Mouse (Mus musculus) heart, postnatal 0 days (tissue): ENCODE data around the gene Dnhd1. TPM values are rescaled to one million over a fixed set of nuclear protein-coding genes. Genes with fewer than 3 reads are reported as not detected.
A peak's percentile ranks its signal among the peaks of the same experiment; 100 is the strongest.

Experiments used
- ATAC-seq: fragments of 200-750 bp; cut with Nextera tagmentation; 2 replicates; pipeline ENCODE4 v1.8.0; 2017; ENCODE audit warnings: low read depth, moderate number of reproducible peaks, moderate library complexity; ENCODE audit not compliant: insufficient read depth
- DNase-seq: peaks from one replicate; pipeline ENCODE4 v3.0.0-alpha.2; 2016; ENCODE audit warnings: low spot score
- H3K27ac ChIP-seq: fragments of 300-500 bp; sonication (generic); 2 replicates; pipeline ENCODE4 v1.5.1; 2014; ENCODE audit warnings: low read depth, mild to moderate bottlenecking
- H3K27me3 ChIP-seq: fragments of 300-500 bp; sonication (generic); 2 replicates; pipeline ENCODE4 v1.6.1; 2014; ENCODE audit warnings: low read length, mixed read lengths; ENCODE audit not compliant: control insufficient read depth, insufficient read depth
- H3K36me3 ChIP-seq: fragments of 300-500 bp; sonication (generic); replicated peaks from 2 replicates; pipeline ENCODE4 v1.6.1; 2014; ENCODE audit warnings: low read length, mixed read lengths; ENCODE audit not compliant: control insufficient read depth, insufficient read depth
- H3K4me1 ChIP-seq: fragments of 300-500 bp; sonication (generic); 2 replicates; pipeline ENCODE4 v1.6.1; 2014; ENCODE audit warnings: antibody characterized with exemption; ENCODE audit not compliant: control insufficient read depth, insufficient read depth
- H3K4me2 ChIP-seq: fragments of 300-500 bp; sonication (generic); 2 replicates; pipeline ENCODE4 v1.6.1; 2014; ENCODE audit warnings: low read depth, mild to moderate bottlenecking, low read length, moderate library complexity
- H3K4me3 ChIP-seq: fragments of 300-500 bp; sonication (generic); 2 replicates; pipeline ENCODE4 v1.5.1; 2014; ENCODE audit warnings: low read depth, low read length
- H3K9ac ChIP-seq: fragments of 300-500 bp; sonication (generic); replicated peaks from 2 replicates; pipeline ENCODE4 v1.6.1; 2014; ENCODE audit warnings: low read depth, low read length, mixed read lengths
- H3K9me3 ChIP-seq: fragments of 300-500 bp; sonication (generic); replicated peaks from 2 replicates; pipeline ENCODE4 v1.6.1; 2016; ENCODE audit warnings: low read length; ENCODE audit not compliant: control insufficient read depth
- CTCF ChIP-seq: IDR thresholded peaks from 2 replicates; pipeline ENCODE4 v1.5.1; 2016; ENCODE audit warnings: antibody characterized with exemption, control low read depth, low read depth
- EP300 ChIP-seq: IDR thresholded peaks from 2 replicates; pipeline ENCODE4 v1.6.1; 2016; ENCODE audit warnings: antibody characterized with exemption, low read depth
- WGBS: fragments of 180-500 bp; shearing (Covaris S2); extraction: QIAGEN DNeasy Blood & Tissue Kit; methylation state at CpG from one replicate; pipeline ENCODE4 v1.1.7; 2014; 5-methylcytosine and 5-hydroxymethylcytosine counted together
- polyA plus RNA-seq: library from polyadenylated mRNA; unstranded; fragments of >200 nt; fragmentation: Nextera tagmentation; extraction: Ambion mirVana; gene quantifications from 2 replicates; pipeline ENCODE4 v1.2.1, GENCODE M21; 2015
- total RNA-seq: library from RNA; depleted of rRNA; stranded (reverse); fragments of >200 nt; gene quantifications from 2 replicates; pipeline ENCODE4 v1.2.3, GENCODE M21; 2014; ENCODE audit warnings: low replicate concordance

Dnhd1 gene
- total and polyA plus RNA-seq, 2 experiments from 2014 or later = 0.03 to 1.9 TPM

DNA sequence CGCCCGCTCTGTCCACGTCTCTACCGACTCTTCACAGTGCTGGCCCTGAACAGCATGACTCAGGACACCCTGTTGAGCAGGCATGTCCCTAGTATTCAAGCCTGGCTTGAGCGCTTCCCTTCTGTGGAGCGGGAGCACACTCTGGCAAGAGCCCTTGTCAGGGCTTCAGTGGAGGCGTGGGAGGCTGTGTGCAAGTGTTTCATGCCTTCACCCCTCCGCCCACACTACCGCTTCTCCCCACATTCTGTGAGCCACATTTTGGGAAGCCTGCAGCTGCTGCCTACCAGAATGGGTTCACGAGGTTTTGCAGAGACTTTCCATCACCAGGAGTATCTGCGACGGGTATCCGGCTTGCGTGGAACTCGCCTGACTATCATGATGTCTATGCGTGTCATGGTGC is 52.6 kb downstream of the Dnhd1 start:
- H3K4me1 ChIP-seq = no peaks in the 10 kb centered on the region
- H3K9me3 ChIP-seq = no peaks in the 10 kb centered on the region
- ATAC-seq (no peak), DNase-seq (no peak)
- H3K4me2 ChIP-seq = no peak overlapping the region
- WGBS = 80% methylated on average over 16 of the region's 16 CpGs
- no peak overlapping the region for H3K4me3 ChIP-seq
- no peak overlapping the region for H3K9ac ChIP-seq
- no peak overlapping the region for H3K27ac ChIP-seq
- H3K27me3 ChIP-seq = no peaks in the 10 kb centered on the region
- H3K36me3 ChIP-seq = no peaks in the 10 kb centered on the region
- TF ChIP-seq EP300 = no peak

- no peak for TF ChIP-seq EP300
- no peak for TF ChIP-seq CTCF
- Histone ChIP-seq H3K27ac (no peak overlapping the region), H3K4me1 (no peaks in the 10 kb centered on the region), H3K36me3 (no peaks in the 10 kb centered on the region), H3K4me3 (no peak overlapping the region), H3K27me3 (no peaks in the 10 kb centered on the region), H3K4me2 (no peak overlapping the region), H3K9ac (no peak overlapping the region), H3K9me3 (no peaks in the 10 kb centered on the region)
- WGBS = 80% methylated on average over 4 of the region's 4 CpGs
- DNase-seq (no peak), ATAC-seq (no peak)
These were observed 53.2 kb downstream of the Dnhd1 start for GRCm38 (mm10) chr7:105703816-105704215.

DNA sequence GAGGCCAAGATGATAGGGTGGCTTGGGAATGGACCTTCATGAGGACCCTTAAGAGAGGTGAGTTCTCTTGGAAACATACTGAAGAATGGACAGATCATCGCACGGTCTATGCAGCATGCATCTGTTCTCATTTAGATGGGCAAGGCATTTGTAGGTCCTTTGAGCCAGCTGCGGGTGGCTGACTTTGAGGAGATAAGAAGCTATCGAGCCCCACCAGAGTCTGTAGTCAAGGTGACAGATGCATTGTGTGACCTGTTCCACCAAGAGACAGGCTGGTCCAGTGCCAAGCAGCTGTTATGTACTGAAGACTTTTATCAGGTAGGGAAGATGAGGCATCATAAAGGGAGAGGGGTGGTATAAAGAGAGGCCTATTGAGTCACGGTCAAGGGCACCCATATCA is 58.1 kb downstream of the Dnhd1 start:
- no peaks in the 10 kb centered on the region for H3K9me3 ChIP-seq
- no peak for ATAC-seq
- H3K27me3 ChIP-seq = no peaks in the 10 kb centered on the region
- DNase-seq = no peak
- no peak overlapping the region for H3K4me2 ChIP-seq
- no peak overlapping the region for H3K9ac ChIP-seq
- H3K4me3 ChIP-seq = no peak overlapping the region
- no peak overlapping the region for H3K27ac ChIP-seq
- H3K36me3 ChIP-seq = no peaks in the 10 kb centered on the region
- no peaks in the 10 kb centered on the region for H3K4me1 ChIP-seq
- TF ChIP-seq CTCF = no peak
- 75% methylated on average over 5 of the region's 5 CpGs for WGBS

GRCm38 (mm10) chr7:105715366-105715765 is 64.7 kb downstream of the Dnhd1 start:
- Histone ChIP-seq H3K9me3 (no peaks in the 10 kb centered on the region), H3K36me3 (no peaks in the 10 kb centered on the region), H3K9ac (no peak overlapping the region), H3K4me1 (no peaks in the 10 kb centered on the region), H3K27me3 (no peaks in the 10 kb centered on the region), H3K4me2 (no peak overlapping the region), H3K27ac (no peak overlapping the region), H3K4me3 (no peak overlapping the region)
- ATAC-seq (no peak), DNase-seq (no peak)
- TF ChIP-seq EP300 = no peak
- no peak for TF ChIP-seq CTCF
- 58% methylated on average over 3 of the region's 3 CpGs for WGBS

GRCm38 (mm10) chr7:105721916-105722315 is 71.3 kb downstream of the Dnhd1 start:
- Histone ChIP-seq H3K27me3 (no peaks in the 10 kb centered on the region), H3K4me1 (no peaks in the 10 kb centered on the region), H3K4me2 (no peak overlapping the region), H3K4me3 (no peak overlapping the region), H3K9me3 (no peaks in the 10 kb centered on the region), H3K9ac (no peak overlapping the region), H3K36me3 (no peaks in the 10 kb centered on the region), H3K27ac (no peak overlapping the region)
- DNase-seq (no peak), ATAC-seq (no peak)
- TF ChIP-seq EP300 = no peak
- TF ChIP-seq CTCF = no peak
- 51% methylated on average over 2 of the region's 2 CpGs for WGBS

DNA sequence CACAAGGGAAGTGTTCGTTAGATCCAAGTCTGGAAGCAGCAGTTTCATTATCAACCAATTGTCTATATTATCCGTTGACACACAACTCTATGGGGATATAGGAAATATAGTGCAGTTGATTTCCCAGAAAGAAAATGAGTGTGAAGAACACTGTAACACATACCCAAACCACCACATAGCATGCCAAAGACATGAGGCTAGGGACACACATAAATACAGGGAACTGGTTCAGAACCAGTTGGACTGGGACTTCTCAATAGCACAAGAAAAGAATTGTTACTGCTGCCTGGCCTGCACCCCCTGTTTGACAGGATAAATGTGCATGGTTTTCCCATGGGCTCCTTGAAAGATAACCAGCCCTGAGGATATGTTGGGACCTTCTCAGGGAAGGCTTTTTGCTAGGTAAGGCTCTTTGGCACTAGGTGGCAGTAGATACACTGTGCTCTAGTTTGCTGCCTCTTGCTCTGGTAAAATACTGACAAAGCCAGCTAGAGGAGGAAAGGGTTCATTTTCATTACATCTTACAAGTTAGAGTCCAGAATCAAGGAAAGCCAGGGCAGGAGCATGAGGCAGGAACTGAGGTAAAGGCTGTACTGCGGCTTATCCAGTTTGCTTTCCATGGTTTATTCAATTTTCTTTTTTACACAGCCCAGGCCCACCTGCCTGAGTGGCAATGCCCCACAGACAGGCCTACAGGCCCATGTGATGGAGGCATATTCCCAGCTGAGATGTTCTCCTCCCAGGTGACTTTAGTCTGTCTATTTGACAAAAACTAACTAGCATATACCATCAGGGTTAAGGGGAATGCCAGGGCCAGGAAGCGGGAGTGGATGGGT is 75.7 kb downstream of the Dnhd1 start:
- TF ChIP-seq EP300 (no peak), CTCF (peak; percentile 94)
- ATAC-seq (peak; percentile 66; the same call in 1 of the 2 replicates), DNase-seq (peak; percentile 81)
- H3K27ac ChIP-seq = no peak overlapping the region
- WGBS = 75% methylated on average over 4 of the region's 4 CpGs
- H3K27me3 ChIP-seq = no peaks in the 10 kb centered on the region
- peaks cover 18% of the 10 kb centered on the region for H3K36me3 ChIP-seq
- H3K9ac ChIP-seq = no peak overlapping the region
- H3K4me2 ChIP-seq = no peak overlapping the region
- no peaks in the 10 kb centered on the region for H3K9me3 ChIP-seq
- H3K4me1 ChIP-seq = no peaks in the 10 kb centered on the region
- H3K4me3 ChIP-seq = no peak overlapping the region
